Comparison of ENCODE assay signal across 9 mouse cellular contexts in genomic region chr8:79384276-79385271, GRCm38 (mm10). TPM values are rescaled to one million over a fixed set of nuclear protein-coding genes. Genes with fewer than 3 reads are reported as not detected.
DNase-seq lines count a peak whose midpoint lies in the region; ATAC-seq and TF ChIP-seq lines count a peak whose summit lies in the region.
"Had no signal": no experiment of that assay in that cellular context is flagged by ENCODE, and none has a peak within 500 bp of the region (broad histone marks: within the 10 kb centered on the region; RNA-seq: fewer than 3 reads in every experiment).

No protein-coding gene starts in this region.

- ATAC-seq in liver, embryonic 13.5 days (ENCODE audit: low read depth): no peak

- no peaks in the 10 kb centered on the region for H3K36me3 ChIP-seq in liver, embryonic 13.5 days

- DNase-seq in gastrocnemius, adult 2 months: no peak
- no peak for DNase-seq in gastrocnemius, postnatal 25 days
- peak; percentile 37 for DNase-seq in testis, postnatal 10 days (ENCODE audit: low spot score)
- no peak for DNase-seq in testis, postnatal 14 days (ENCODE audit: low spot score)
- DNase-seq in liver, embryonic 13.5 days: no peak
- no peak for DNase-seq in left cerebral cortex, adult 9 months (ENCODE audit: low spot score in 2 of 2)
- no peak for DNase-seq in urinary bladder, postnatal 10 days (ENCODE audit: low spot score)
- DNase-seq in right cerebral cortex, adult 2 months (ENCODE audit: low spot score in 2 of 2): no peak
- DNase-seq: kidney, postnatal 25 days had no signal

- H3K4me1 ChIP-seq in liver, embryonic 13.5 days (replicated peaks): peaks cover 40% of the 10 kb centered on the region

- peak overlapping the region; percentile 46 for H3K27ac ChIP-seq in gastrocnemius, adult 2 months
- H3K27ac ChIP-seq in liver, embryonic 13.5 days: no peak overlapping the region

- 23% methylated on average over 25 of the region's 25 CpGs for WGBS in liver, embryonic 13.5 days (ENCODE audit: insufficient replicate concordance)

- H3K4me2 ChIP-seq in liver, embryonic 13.5 days: peak overlapping the region; percentile 28

- no peaks in the 10 kb centered on the region for H3K9me3 ChIP-seq in liver, embryonic 13.5 days (replicated peaks)

- TF ChIP-seq CTCF in gastrocnemius, adult 2 months (IDR thresholded peaks at IDR 0.05): no peak

- H3K27me3 ChIP-seq in liver, embryonic 13.5 days: peaks cover 24% of the 10 kb centered on the region

- no peak overlapping the region for H3K9ac ChIP-seq in liver, embryonic 13.5 days

- intact Hi-C loops in gastrocnemius, adult 2 months (cut with DNase I): no loop called here

- H3K4me3 ChIP-seq in gastrocnemius, adult 2 months: peak overlapping the region; percentile 30
- 0 out of 2 replicates have a peak overlapping the region, but pooled peaks have one; percentile 4 for H3K4me3 ChIP-seq in liver, embryonic 13.5 days (replicated peaks)

RNA-seq across cellular contexts. Expression of gene Smad1, which starts 14.7 kb away (rescaled TPM):
- total RNA-seq in gastrocnemius, adult 2 months (2021): 1 to 10 TPM; 8.9 to 9.5 TPM
- total RNA-seq in gastrocnemius, postnatal 25 days (2021): 10 to 100 TPM in 1 of 2 experiments, 1 to 10 TPM in 1; 9.4 to 11.3 TPM
- polyA plus RNA-seq in liver, embryonic 13.5 days (2015; fragmentation: Nextera tagmentation; extraction: Ambion mirVana): 5.3 and 6.2 TPM in 2 replicates
